Mouse (Mus musculus) urinary bladder, postnatal 25 days (tissue): ENCODE data around the gene Sf3b4.
"Not testable (repeated sequence)": the region's sequence is repeated elsewhere in the genome, so short reads cannot be mapped to it uniquely, and the experiment has no call there.

Experiments used
- DNase-seq: peaks from one replicate; pipeline ENCODE4 v3.0.0; 2022; ENCODE audit warnings: low spot score

The Sf3b4 gene

DNA sequence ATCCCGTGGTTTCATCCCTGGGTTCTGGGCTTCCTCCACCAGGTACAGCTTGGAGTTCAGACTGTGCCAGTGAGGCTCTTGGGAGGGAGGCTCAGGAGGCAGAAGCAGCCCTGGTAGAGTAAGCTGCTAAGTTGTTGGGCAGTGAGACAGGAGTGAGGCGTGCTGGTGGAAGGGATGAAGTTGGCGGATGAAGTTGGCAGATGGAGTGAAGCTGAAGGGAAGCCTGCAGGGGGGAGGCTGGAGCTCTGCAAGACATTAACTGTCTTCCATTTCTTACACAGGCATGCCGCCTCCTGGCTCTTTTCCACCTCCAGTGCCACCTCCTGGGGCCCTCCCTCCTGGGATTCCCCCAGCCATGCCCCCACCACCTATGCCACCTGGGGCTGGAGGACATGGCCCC is 1.9 kb downstream of the Sf3b4 start:
- not testable (repeated sequence) for DNase-seq

DNA sequence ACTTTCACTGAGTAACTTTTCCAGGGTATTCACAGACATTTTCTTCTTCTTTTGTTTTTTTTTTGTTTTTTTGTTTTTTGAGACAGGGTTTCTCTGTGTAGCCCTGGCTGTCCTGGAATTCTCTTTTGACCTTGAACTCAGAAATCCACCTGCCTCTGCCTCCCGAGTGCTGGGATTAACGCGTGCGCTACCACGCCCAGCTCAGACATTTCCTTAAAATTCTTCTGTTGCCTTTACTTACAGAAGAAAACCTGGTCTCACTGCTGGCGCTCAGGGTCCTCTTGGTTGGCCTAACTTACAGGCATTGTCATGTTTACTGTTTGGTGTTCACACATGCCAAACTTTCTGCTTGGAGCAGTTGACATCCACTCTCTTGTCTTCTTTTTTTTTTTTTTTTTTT is 3.1 kb downstream of the Sf3b4 start:
- DNase-seq: no peak

DNA sequence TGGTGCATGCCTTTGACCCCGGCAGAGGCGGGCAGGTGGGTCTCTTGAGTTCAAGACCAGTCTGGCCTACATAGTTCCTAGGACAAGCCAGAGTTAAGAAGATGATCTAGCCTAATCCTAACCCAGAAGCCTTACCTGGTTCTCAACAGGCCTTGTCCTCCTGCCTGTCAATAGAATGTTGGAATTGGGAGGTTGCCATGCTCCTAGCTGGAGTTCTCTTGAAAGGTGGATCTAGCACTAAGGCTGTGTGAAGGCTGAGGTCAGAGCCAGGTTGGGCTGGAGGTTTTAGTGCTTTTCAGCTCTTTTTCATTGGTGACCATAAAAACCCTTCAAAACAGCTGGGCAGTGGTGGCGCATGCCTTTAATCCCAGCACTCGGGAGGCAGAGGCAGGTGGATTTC is 6.3 kb downstream of the Sf3b4 start:
- DNase-seq: no peak

DNA sequence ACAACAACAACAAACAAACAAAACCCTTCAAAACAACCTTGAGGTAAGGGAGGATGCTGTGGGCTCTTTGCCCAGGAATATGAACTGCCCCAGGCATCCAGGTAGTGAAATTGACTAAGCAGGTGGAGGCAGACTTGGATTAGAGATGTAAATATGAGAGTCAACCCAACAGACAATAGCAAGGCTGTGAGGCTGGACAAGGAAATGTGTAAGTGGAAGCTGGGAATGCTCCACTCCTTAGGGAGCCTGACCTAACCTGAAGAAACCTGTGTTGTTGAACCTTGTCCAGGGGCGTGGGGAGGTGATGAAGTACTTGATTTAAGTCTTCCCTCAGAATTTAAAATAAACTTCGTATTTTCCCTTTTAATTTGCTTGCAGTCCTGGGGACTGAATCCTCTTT is 6.8 kb downstream of the Sf3b4 start:
- DNase-seq: no peak

DNA sequence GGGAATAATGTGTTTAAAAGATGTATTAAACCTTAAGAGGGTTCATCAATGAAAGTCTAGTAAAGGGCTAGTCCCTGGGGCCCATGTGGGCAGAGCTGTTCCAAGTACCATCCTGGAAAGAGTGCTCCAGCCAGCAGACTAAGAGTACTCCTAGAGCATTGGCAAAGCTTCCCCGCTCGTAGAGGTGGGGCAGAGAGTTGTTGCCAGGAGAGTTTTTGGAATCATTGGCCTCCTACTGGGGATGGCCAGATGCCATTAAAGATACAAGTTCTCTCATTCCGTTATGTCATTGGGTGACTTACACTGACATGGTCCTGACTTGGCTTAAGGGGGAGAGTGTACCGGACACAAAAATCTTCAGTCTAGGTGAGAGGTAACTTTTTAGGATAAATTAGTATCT is 7.4 kb downstream of the Sf3b4 start:
- DNase-seq: no peak

DNA sequence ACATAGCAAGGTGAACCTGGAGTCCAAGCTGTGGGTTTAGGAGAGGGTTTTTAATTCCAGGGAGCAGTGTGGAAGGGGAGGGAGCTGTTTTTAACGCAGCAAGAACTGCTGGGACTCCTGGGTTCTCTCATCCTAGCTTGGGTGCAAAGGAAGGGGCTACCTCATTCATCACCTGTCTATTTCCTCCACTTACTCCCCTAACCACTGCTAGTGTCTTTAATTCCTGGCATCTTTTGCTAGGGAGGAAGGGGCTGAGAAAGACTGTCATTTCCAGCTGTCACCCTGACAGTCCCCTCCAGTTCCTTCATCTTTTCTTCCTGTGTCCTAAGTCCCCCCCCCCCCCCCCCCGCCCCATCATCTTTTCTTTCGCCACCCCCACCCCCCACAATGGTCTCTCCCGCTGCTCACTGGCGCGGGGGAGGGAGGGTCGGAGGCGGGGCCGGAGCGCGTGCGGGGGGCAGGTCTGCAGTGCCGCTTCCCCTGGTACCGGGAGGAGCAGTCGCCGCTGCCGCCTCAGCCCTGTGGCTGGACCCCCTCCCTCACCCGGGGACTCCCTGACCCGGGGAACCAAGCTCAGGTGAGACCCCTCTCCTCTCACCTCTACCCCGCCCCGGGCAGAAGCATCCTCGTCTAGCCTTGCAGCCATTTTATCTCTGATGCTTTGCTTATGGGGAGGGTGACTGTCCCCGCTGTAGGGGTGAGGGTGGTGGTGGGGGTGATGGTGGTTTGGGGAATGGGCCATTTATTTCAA is 8.8 kb downstream of the Sf3b4 start, which contains the start of gene Sv2a:
Sv2a (plus strand) TSS at position 425 of the 751 bp plus-strand sequence.
- no peak for DNase-seq

DNA sequence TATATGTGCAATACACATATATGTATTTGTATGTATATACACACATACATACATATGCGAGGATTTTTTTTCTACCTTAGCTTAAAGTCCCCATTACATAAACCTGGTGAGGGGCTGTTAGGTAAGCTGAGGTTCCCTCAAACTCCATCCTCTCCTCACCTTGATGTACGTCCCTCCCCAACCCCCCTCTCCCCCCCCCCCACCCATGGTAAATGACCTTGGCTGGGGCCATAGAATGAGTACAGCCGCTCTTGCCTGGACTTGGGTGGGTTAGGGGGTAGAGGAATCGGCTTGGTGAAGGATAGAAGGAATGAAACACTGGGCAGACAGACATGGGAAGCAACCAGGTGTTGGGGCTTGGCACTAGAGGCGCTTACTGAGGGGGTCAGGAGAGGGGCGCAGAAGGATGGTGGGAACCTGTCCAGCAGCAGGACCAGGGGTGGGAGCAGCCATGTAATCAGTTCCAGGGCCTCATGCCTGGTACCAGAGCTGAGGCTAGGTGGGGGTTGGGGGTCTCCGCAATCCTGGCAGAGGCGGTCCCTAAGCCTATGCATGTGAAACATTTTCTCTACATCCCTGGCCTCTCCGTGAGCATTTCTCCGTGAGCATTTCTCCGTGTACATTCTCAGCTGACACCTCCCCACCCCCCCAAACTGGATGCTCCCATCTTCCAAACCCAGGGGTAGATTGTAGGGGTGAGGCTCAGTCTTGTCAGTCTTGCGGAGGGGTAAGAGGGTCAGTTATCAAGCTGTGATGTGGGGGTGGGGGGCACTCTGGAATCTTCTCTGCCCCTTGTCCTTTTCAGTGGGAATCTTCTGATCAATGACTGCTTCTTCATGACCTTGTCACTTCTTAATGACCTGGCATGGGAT is 9.6 kb downstream of the Sf3b4 start:
- no peak for DNase-seq

DNA sequence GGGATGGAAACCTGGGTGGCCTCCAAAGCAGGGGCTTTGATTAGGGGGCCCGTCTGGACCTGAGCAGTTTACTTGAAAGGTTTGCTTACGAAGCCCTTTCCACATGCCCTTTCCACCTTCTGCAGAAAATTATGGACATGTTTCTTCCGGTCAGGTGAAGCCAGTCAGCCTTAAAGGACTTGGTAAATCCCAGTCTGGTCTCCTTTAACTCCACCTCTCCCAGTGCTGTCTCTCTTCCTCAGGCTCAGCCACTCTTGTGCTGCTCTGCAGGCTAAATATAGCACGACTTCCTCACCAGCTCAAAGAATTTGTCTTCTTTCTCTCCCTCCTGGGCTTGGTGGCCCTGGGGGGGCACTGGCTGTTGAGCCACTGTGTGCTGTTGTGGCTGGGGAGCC is 10.2 kb downstream of the Sf3b4 start:
- no peak for DNase-seq

DNA sequence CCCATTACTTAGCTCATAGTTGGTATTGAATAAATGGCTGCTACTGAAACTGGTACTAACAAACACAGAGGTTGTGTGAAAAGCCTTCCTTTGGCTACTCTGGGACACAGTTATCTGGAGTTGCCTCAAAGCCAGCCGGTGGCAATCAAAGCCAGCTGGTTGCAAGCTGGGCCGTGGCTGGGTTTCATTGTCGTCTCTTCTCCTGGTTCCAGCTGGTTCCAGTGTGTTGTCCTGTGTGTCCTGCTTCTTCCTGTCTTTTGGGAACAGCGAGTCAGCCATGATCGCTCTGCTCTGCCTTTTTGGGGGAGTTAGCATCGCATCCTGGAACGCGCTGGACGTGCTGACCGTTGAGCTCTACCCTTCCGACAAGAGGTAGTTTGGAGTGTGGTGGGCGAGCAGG is 20.8 kb downstream of the Sf3b4 start:
- no peak for DNase-seq

DNA sequence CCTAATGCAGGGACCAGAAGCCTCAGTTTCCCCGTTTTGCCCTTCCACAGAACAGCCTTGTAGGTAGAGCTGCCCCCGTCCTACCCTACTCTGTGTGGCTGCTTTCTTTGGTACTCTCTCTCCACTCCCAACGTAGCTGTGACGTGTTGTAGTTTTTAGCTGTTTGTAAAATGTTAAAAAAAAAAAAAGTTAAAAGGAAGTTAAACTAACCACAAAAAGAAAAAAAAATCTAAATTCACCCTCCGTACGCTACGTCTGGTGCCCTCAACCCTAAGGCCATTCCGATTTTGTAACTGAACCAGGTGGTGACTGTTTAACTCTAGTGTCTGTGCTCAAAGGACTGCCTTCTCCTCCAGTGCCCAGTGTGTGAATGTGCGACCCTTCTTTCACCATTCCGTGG is 22.8 kb downstream of the Sf3b4 start:
- no peak for DNase-seq

DNA sequence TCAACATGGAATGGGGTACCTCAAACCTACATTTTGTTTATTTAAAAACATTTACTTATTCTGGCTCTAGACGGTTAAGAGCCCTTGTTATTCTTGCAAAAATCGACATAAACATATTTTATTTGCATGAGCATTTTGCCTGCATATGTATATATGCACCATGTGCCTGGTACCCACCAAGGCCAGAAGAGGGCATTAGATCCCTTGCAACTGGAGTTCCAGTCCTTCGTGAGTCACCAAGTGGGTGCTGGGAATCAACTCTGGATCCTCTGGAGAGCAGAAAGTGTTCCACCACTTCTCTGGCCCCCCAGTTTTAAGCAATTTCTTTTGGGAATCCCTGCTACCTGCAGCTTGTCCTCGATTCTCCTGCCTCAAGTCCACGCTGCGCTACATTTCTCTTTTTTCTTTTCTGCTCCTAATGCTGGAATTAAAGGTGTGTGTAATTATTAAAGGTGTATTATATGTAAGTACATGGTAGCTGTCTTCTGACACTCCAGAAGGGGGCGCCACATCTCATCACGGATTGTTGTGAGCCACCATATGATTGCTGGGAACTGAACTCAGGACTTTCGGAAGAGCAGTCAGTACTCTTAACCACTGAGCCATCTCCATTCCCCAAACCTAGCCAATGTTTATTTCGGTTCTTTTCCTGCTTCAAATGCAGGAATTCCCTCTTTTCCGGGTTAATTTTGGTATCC is 23.6 kb downstream of the Sf3b4 start:
- DNase-seq: no peak

DNA sequence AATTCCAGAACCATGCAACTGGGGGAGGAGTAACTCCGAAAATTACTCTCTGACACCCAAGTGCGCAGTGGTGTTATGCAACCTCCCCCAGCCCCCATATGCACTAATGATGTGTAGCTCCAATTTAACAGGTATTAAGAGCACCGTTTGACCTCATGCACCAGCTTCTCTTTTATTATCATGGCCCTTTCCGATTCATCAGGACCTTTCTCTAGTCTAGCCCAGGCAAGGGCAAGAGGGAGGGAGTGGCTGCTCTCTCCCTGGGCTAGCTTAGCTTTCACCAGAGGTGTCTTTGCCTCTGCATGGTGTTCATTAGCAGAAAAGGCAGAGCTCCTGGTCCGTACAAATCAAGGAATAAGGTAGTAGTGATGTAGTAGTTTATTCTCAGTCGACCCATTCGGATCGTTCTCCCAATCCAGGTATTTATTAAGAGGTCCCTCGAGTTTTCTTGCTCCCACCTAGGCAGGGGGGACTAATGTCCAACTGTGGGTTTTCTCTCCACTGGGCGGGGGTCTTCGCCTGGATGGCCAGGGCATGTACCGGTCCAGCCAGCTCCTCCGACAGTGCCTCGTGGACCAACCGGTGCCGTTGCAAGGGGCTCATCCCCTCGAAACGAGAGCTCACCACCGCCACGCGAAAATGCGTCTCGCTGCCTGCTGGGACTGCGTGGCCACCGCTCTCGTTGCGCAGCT is 24.5 kb downstream of the Sf3b4 start:
- DNase-seq: no peak

DNA sequence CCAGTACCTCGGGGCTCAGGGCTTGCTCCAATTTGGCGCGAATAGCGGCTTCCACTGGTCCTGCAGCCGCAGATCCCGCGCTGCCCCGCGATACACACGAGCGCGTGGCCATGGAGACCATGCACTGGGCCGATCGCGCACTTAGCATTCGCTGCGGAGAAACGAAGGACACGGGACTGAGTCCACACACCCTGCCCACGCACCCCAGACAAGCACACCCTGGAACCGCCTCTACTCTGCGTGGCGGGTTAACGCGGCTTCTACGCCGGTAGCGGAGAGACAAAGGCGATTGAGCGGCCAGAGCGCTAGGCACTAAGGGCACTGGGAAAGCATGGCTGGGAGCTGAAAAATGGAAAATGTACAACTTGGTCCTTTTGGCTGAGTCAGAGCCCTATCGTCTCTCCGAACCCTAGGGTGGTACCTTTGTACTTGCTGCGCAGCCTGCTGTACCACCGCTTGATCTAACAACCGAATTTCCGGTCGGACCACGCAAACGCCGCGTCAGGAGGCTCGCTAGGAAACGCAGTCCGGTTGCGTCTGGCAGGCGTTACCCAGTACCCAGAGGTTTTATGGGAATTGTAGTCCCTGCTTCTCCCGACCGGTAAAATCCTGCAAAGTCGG is 25.1 kb downstream of the Sf3b4 start:
- peak; percentile 72 for DNase-seq

DNA sequence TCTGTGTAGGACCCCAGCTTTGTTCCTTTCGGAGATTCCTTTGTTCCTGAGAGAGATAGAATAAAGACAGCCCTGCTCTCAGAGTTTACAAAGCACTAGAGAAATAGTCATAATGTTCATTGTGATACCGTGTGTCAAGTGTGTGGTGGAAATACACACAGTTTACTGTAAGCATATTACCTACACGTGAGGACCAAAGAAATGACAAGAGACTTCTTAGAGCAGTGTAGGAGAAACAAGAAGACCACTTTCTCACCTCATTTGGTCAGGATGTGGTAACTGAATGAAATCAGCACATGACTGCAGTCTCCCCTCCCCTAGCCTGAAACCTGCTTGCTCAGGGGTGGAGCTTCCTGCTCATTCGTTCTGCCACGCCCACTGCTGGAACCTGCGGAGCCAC is 26.0 kb downstream of the Sf3b4 start:
- no peak for DNase-seq

DNA sequence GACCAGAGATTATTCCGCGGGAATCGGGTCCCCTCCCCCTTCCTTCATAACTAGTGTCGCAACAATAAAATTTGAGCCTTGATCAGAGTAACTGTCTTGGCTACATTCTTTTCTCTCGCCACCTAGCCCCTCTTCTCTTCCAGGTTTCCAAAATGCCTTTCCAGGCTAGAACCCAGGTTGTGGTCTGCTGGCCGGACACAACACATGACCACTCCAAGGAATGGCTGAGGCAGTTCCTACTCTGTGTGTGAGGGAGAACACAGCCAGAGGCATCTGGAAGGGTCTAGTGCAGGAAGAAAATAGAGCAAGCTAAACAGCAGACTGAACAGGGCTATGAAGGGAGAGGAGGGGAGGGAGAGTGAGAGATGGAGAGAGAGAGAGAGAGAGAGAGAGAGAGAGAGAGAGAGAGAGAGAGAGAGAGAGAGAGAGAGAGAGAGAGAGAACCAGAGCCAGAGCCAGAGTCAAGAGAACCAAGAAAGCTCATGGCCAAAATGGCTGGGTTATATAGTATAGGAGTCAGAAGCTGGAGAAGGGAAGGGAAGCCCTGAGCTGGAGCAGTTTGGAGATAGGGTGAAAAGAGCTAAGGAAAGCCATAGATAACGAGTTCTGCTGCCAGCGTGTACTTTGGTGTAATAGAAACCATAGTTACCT is 26.6 kb downstream of the Sf3b4 start:
- DNase-seq: not testable (repeated sequence)

DNA sequence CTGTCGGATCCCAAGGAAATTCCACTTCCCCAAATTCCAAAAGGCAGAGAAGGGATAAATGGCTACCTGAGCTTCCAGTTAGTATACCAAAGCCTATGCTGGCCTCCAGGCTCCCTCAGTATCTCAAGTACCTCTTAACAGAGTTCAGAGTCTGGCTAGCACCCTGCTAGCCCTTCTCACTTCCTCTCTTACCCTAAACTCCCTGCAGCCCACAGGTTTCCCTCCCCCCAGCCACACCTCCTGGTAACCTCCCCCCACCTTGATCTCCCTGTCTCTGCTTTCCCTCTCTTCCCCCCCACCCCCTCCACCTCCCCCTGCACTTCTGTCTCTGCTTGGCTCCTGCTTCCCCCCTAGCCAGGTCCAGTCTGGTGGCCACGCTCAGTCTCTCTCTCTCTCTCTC is 27.6 kb downstream of the Sf3b4 start:
- no peak for DNase-seq

DNA sequence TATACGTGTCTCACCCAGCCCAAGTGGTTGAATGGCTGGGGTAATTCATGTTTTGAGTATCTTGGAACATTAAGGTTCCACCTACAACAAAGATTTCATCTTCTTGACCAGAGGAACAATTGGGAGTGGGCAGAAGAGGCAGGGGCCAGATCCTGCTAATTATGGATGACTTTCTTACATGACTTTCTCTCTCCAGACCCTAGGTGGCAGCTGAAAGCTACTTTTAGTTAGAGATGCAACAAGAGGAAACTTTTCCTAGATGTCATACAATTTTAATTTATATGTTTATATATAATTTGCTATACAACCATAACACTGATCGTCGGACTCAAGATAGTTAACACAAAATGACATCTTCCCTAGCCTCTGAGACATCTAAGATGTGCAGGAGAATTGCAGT is 35.7 kb downstream of the Sf3b4 start:
- DNase-seq: no peak

DNA sequence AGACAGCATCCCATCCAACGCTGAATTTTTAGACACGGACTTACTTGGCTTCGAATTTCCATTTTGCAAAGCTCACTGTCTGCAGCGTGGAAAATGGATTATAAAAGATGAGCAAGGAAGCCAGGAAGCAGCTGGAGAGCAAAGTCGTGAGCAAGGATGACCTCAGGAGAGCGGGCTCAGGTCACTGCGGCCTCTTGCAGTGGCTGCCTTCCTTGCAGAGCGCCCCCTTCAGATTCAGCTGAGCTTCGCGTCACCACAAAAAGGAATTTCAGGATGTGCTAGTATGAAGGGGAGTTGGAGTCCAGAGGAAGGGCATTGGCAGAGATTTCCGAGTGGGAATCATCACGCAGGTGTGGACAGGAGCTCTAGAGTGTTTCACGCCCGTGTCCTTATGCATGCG is 37.1 kb downstream of the Sf3b4 start:
- no peak for DNase-seq

DNA sequence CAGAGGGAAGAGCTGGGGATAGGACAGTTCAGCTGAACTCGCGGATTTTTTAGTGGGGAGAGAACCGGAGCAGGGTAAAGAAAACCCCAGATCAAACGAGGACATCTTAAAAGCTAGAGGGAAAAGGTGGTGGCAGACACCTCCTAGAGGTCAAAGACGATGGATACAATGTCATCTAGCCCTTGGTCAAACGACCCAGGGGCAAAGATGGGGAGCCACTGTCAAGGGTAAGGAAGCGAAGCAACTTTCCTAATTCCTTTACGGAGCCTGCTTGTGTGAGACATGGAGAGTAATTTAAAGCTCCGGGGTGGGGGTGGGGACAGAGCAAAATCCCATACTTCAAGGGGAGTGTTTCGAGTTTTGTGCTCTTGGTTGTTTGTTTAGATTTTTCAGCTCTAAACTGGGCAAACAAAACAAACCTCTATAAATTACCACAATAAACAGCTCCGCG is 47.1 kb downstream of the Sf3b4 start:
- no peak for DNase-seq

DNA sequence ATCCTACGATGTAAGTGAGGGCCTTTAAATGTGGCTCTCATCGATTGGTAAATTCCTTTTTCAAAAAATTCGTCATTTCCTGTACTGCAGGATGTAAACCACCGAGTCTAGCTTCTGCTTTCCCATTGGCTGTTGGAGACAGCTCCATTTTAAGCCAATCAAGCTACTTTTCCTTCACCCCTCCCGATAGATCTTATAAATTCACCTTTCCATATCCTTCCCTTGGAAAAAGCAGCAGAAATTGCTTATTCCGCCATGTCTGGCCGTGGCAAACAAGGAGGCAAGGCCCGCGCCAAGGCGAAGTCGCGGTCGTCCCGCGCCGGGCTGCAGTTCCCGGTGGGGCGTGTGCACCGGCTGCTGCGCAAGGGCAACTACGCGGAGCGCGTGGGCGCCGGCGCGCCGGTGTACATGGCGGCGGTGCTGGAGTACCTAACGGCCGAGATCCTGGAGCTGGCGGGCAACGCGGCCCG is 47.6 kb downstream of the Sf3b4 start, which contains the start of the genes Bola1 and Hist2h2ab:
Bola1 (minus strand) TSS at position 49 of the 470 bp plus-strand sequence.
Hist2h2ab (plus strand) TSS at position 205 of the 470 bp plus-strand sequence.
- DNase-seq: peak; percentile 56
